Mouse (Mus musculus) R1 (cell line): ENCODE results near the gene Gkap1.
A peak's percentile ranks its signal among the peaks of the same experiment; 100 is the strongest.

Experiments
- DNase-seq: peaks from one replicate; pipeline ENCODE4 v3.0.0-alpha.2; 2018; ENCODE audit warnings: low read depth, low spot score

Gene Gkap1

GRCm38 (mm10) chr13:58201908-58202307, 73.6 kb downstream of the Gkap1 start:
- DNase-seq: no peak

GRCm38 (mm10) chr13:58201343-58201742, 74.2 kb downstream of the Gkap1 start:
- DNase-seq: no peak

- no peak for DNase-seq
Measured at GRCm38 (mm10) chr13:58197981-58198640, 77.4 kb downstream of the Gkap1 start.

GRCm38 (mm10) chr13:58197211-58197610, 78.3 kb downstream of the Gkap1 start:
- DNase-seq: no peak

- DNase-seq: no peak
Measured at GRCm38 (mm10) chr13:58194908-58195307, 80.6 kb downstream of the Gkap1 start.

- no peak for DNase-seq
Measured at GRCm38 (mm10) chr13:58193221-58193620, 82.3 kb downstream of the Gkap1 start.

GRCm38 (mm10) chr13:58192146-58192545, 83.4 kb downstream of the Gkap1 start:
- no peak for DNase-seq

GRCm38 (mm10) chr13:58191516-58191915, 84.0 kb downstream of the Gkap1 start:
- no peak for DNase-seq

GRCm38 (mm10) chr13:58189473-58189872, 86.0 kb downstream of the Gkap1 start:
- no peak for DNase-seq

GRCm38 (mm10) chr13:58188412-58188811, 87.1 kb downstream of the Gkap1 start:
- peak; percentile 87 for DNase-seq

- DNase-seq: no peak
Measured at GRCm38 (mm10) chr13:58187751-58188150, 87.7 kb downstream of the Gkap1 start.

GRCm38 (mm10) chr13:58186281-58186680, 89.2 kb downstream of the Gkap1 start:
- no peak for DNase-seq

- DNase-seq: no peak
Measured at GRCm38 (mm10) chr13:58184111-58184510, 91.4 kb downstream of the Gkap1 start.
